Mouse (Mus musculus): ENCODE results near the gene Emid1.

DNA sequence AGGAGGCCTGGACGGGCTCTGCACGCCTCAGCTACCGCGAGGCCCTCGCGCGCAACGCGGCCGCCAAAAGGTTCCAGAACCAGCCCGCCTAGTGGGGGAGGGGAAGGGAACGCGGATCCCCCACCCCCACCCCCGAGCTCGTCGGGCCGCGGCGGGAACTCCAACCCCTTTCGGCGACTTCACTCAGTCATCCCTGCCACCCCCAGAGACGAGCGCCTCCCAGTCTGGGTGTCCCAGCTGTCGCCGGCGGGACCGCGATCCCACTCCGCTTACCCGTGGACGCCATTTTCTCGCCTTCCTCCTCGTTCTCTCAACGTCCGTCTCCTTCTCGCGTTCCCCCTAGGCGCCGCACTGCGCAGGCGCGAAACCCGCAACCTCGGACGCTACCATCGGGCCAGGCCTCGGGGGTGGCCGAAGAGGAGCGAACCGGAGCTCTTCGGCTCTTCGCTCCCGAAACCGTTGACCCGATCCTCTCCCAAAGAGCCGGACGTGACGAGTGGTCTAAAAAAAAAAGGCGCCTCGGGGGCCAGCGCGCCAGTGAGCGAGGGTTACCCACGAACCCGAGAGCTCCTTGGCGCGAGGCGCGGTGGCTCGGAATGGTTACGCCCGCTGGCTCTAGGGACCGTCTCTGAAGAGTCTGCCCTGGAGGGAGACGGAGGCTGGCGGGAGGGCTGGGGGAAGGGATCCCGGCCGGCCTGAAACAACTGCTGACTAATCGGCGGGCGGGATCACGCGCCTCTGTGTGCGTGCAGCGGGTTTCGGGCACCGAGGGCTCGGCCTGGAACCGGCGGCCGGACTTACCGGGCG lies 53.1 kb downstream of the Emid1 start, which contains the start of the genes Rhbdd3 and Ewsr1:
- TF ChIP-seq CTCF (IDR thresholded peaks at IDR 0.05 in 2 of 3, conservative IDR thresholded peaks at IDR 0.05 in 1 of 3; ENCODE audit: control insufficient read depth in 1 of 3, insufficient read depth in 1 of 3, low read depth in 2 of 3, low read length in 3 of 3, poor library complexity in 1 of 3, severe bottlenecking in 1 of 3) (0 out of 6 replicates have a peak, but pooled peaks of 1 of the 3 experiments have one; percentile 3), MAFK (IDR thresholded peaks at IDR 0.05; ENCODE audit: borderline replicate concordance, low read depth, low read length) (peak; percentile 63; the same call in 1 of the 2 replicates), POLR2AphosphoS2 (IDR thresholded peaks at IDR 0.05; ENCODE audit: low read length) (no peak; the same call in 1 of the 2 replicates), TAL1 (IDR thresholded peaks at IDR 0.05; ENCODE audit: low read length) (no peak), E2F4 (IDR thresholded peaks at IDR 0.05; ENCODE audit: borderline replicate concordance, low read depth, low read length) (0 out of 2 replicates have a peak, but pooled peaks have one; percentile 35), NRF1 (IDR thresholded peaks at IDR 0.05; ENCODE audit: insufficient read depth, low read depth, low read length, poor library complexity, severe bottlenecking) (peak; percentile 86), EP300 (IDR thresholded peaks at IDR 0.05; ENCODE audit: low read depth in 1 of 2, low read length in 2 of 2) (peak in 1 of 2 experiments; percentile 74; a peak in 2 of 4 replicates), ZC3H11A (IDR thresholded peaks at IDR 0.05; ENCODE audit: low read depth, low read length) (no peak), KAT2A (conservative IDR thresholded peaks at IDR 0.05; ENCODE audit: low read depth, low read length) (no peak; the same call in 1 of the 2 replicates), ZKSCAN1 (IDR thresholded peaks at IDR 0.05; ENCODE audit: low read depth, low read length) (no peak), USF1 (IDR thresholded peaks at IDR 0.05; ENCODE audit: low read depth, low read length) (peak; percentile 74), TBP (IDR thresholded peaks at IDR 0.05; ENCODE audit: low read depth, low read length) (peak; percentile 86), SIN3A (IDR thresholded peaks at IDR 0.05; ENCODE audit: low read length) (peak; percentile 91), GATA1 (IDR thresholded peaks at IDR 0.05; ENCODE audit: low read depth, low read length) (no peak)
